Mouse (Mus musculus) megakaryocyte-erythroid progenitor cell, adult 5-6 weeks (primary cell): ENCODE results near the gene Frem1. TPM values are rescaled to one million over a fixed set of nuclear protein-coding genes. Genes with fewer than 3 reads are reported as not detected.

Experiments
- ATAC-seq: replicated peaks from 2 replicates; pipeline ENCODE4 v1.8.0; 2016; ENCODE audit warnings: mild to moderate bottlenecking, inconsistent platforms; ENCODE audit not compliant: severe bottlenecking, poor library complexity, low FRiP score, low TSS enrichment
- total RNA-seq, 2 experiments: library from RNA; stranded (forward) in 1 of 2; stranded (reverse) in 1 of 2; fragments of 200-1000, 215-1000 nt in 1 of 2; fragments of >200 nt in 1 of 2; fragmentation: Nextera tagmentation in 1 of 2; gene quantifications; 2 replicates each; pipeline ENCODE4 v1.2.3; 2014 to 2017

Frem1 gene
- total RNA-seq (2014; fragmentation: Nextera tagmentation), result not detected in 2 replicates
- not detected in 2 replicates for total RNA-seq (2017)

- no peak for ATAC-seq
Observed at GRCm38 (mm10) chr4:83051634-83052577, at the start of gene Frem1. Gene Frem1, minus strand, starts transcription at chr4:83052339.

DNA sequence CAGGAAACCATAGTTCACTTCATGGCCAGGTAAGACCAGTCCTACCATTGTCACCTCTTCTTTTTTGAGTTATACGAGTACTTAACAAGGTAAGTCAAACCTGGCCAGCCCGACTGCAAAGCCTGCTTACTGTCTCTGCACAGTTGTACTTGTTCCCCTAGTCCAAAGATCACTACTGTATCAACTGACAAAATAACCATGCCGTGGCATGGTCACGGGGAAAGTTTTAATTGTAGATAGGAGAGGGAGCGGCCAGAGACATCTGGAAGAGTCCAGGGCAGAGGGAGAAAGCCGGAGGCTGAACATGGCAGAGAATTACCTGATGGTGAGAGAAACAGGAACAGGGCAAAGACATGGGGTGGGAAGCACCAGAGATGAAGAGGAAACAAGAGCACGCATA is 46.9 kb upstream of the Frem1 start:
- no peak for ATAC-seq

DNA sequence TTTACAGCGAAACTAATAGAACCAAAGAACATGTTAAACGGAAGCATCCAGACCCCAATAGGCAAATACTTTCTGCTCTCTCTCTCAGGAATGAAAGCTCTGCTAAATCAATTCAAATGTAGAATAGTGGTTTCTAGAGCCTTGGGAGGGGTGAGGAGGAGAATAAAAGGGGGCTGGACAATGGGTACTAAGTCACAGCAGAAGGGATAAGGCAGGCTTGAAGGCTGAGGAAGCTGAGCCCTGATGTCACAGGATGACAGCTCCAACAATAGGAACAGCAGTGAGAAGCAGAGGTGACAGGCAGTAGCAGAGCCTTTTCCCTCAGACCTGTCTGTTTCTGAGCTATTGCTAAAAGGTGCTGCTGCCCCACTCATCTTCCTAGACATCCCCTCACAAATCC is 41.8 kb upstream of the Frem1 start:
- ATAC-seq, result no peak

DNA sequence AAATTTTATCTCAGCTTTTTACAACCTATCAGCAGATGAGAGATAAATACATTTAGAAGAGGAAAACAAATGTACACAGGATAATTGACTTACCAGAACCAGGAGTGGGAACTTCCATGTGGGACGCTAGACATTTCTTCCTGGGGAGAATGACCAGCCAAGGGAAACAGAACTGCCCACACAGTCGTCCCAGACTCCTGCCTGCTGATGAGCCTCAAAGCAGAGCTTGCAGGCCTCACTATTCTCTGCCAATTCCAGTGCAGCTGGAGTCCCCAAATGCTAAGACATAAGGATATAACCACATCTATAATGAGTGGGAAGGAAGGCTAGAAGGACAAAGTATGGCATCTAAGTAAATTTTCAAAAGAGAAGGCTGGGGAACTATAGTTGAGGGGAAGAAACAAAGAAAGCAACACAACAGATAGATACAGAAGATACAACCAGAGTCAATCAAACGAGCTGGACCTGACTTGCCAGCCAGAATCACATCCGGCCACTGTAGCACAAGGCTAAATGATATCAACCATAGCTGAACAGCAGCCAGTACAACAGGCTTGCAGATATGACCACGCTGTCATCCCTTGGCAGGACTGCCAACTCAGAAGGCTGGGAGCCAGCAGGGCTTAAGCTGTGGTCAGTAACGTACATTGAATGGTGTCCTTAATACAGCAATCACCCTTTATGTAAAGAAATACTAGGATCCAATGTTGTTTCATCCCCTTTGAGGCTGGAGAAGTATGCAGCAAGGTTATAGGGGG is 38.7 kb upstream of the Frem1 start:
- no peak for ATAC-seq

DNA sequence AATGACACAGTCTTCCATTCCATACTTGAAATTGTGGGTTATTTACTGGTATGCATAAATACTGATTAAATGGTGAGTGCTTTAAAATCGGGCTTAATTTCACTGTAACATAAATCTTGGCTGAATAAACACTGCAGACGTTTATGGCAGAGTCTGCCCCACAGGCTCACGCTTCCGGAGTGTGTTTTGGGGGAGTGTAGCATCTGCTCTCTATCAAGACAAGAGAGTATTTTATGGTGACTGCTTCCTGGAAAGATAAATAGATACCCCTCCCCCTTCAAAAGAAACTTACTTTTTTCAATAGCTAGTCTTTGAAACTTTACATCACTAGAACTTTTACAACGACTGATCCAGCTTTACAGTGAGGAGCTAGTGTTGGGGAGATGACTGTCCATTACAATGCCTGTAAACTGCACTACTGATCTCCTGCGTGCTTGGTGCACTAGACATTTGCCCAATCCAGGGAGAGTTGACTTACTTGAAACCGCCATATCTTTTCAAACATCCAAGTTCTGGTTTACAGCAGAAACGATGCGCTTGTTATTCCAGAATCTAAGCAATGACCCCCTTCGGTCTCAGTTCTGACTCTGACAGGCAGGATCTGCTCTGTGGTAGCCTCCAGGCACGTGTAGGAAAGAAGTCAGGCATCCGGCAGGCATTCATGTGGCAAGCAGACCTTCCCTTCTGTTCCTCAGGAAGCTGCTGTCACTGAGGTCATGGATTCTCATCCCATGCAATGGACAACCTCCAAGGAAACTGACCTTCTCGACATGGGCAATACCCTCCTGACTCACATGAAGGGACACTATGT is 28.4 kb upstream of the Frem1 start:
- no peak for ATAC-seq

DNA sequence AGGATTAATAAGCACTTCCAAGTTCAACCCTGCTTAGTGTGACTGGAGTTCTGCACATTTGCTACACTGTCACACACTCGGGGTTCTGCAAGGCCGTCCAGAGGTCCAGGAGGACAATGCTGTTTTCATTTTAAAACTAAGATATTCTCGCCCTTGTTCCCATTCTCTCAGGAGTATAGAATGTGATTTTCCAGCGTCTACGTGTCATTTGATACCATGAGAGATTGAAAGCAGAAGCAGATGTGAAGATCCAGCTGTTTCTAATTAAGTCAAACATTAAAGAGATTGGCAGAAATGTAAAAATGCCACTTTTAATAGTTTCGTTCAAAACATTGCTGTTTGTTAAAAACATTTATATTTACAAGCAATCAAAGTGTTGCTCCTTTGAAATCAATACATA is 12.1 kb upstream of the Frem1 start:
- ATAC-seq, result no peak

GRCm38 (mm10) chr4:83061564-83061963 is 9.4 kb upstream of the Frem1 start:
- ATAC-seq, result no peak

DNA sequence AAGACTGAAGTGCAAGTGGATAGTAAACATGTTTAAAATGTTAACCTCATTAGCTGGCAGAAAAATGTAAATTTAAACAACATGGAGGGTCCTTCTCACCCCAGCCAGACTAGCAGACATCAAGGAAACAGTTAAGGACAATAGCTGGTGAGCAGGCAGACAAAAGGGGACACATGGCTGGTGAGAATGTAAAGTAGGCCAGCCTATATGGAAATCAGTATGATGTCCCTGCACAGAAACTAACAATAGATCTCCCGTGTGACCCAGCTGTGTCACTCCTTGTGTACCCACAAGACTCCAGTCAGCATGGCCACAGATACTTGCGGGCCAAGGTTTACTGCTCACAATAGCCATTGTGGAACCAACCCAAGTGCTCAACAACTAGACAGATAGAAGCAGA is 6.5 kb upstream of the Frem1 start:
- ATAC-seq, result no peak

DNA sequence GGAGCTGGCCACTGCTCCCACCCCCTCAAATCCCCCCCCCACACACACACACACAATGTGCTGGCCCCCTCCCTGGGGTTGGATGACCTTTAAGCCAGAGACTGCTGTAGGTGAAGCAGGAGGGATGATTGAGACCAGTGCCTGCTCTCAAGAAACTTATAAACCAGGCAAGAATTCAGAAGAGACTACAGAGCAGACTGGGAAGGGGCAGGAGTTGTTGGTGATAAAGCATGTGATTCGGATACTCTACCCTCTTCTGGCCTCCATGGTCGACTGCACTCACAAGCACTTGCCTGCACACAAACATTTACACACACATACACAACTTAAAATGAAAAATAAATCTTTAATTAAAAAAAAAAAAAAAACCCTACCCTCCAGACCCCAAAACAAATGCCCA is 6.0 kb upstream of the Frem1 start:
- ATAC-seq, result no peak

GRCm38 (mm10) chr4:83056496-83056895 is 4.4 kb upstream of the Frem1 start:
- ATAC-seq, result no peak

DNA sequence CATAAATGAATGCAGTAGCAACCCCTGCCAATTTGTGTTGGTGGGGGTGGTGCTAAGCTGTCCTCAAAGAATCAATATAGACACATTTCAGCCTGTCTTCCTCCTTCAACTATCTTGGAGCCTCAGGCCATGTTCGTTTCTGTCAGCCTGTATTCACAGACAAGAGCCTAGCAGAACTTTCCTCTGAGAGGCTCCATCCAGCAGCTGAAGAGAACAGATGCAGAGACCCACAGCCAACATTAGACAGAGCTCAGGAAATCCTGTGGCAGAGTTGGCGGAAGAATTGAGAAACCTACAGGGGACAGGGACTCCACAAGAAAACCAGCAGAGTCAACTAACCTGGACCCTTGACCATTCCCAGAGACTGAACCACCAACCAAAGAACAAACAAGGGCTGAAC is 3.3 kb upstream of the Frem1 start:
- no peak for ATAC-seq

DNA sequence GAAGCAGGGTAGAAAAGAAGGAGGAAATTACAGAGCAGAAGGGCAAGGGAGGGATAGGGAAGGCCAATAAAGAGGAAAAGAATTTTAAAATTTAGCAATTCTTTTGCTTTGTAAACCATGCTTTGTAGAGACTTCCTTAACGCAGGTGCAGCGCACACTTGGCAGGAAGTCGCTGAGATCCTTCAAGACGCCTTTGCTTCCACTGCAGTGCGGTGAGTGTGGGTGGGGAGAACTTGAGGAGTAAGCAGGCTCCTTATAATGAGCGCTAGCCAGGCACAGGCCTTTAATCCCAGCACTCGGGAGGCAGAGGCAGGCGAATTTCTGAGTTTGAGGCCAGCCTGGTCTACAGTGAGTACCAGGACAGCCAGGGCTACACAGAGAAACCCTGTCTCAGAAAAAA is 1.1 kb upstream of the Frem1 start:
- ATAC-seq, result no peak

GRCm38 (mm10) chr4:83051176-83051575 is 963 bp downstream of the Frem1 start:
- ATAC-seq, result no peak

GRCm38 (mm10) chr4:83050151-83050796 is 1.9 kb downstream of the Frem1 start:
- no peak for ATAC-seq

- ATAC-seq, result no peak
Observed at GRCm38 (mm10) chr4:83049288-83049687, 2.9 kb downstream of the Frem1 start.

- no peak for ATAC-seq
Observed at GRCm38 (mm10) chr4:83048561-83048960, 3.6 kb downstream of the Frem1 start.

GRCm38 (mm10) chr4:83046806-83047205 is 5.3 kb downstream of the Frem1 start:
- no peak for ATAC-seq

GRCm38 (mm10) chr4:83046069-83046468 is 6.1 kb downstream of the Frem1 start:
- no peak for ATAC-seq

- ATAC-seq, result no peak
Observed at GRCm38 (mm10) chr4:83045266-83045665, 6.9 kb downstream of the Frem1 start.
